Mouse (Mus musculus): ENCODE measurements at regions not wholly inside any gene's neighbourhood (a gene's known extent, or its start where the extent isn't known, plus 50 kb on each side); places are given as distances from the start of the nearest gene placed in this dataset.
"Not testable (repeated sequence)": the region's sequence is repeated elsewhere in the genome, so short reads cannot be mapped to it uniquely, and the experiment has no call there.

GRCm38 (mm10) chr1:161728546-161729206 lies 59.6 kb downstream of the Fasl start:
- no peak for DNase-seq (ENCODE audit: low read depth)

GRCm38 (mm10) chr1:161727357-161727756 lies 60.9 kb downstream of the Fasl start:
- DNase-seq (ENCODE audit: low read depth) = not testable (repeated sequence)

DNA sequence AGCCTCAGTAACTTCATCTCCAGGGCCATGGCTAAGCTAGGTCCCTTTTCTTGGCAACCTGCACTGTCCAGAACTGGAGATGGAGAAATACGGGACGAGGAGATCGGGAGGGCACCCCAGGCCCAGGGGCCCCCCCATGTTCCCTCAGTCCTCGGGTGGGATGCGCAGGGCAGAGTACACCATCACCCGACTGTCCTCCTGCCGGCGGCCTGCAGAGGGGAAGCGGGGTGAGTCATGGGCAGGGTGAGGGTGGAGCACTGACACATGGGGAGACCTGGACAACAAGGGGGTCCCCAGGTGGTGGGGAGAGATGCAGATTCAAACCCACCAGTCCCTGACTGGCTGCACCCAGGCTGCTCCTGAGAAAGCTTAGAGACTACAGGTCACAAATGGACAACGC lies 62.2 kb downstream of the Fasl start:
- DNase-seq (ENCODE audit: low read depth) = not testable (repeated sequence)

- no peak for DNase-seq (ENCODE audit: low read depth)
Measured at GRCm38 (mm10) chr1:161719876-161720275, 68.4 kb downstream of the Fasl start.

DNA sequence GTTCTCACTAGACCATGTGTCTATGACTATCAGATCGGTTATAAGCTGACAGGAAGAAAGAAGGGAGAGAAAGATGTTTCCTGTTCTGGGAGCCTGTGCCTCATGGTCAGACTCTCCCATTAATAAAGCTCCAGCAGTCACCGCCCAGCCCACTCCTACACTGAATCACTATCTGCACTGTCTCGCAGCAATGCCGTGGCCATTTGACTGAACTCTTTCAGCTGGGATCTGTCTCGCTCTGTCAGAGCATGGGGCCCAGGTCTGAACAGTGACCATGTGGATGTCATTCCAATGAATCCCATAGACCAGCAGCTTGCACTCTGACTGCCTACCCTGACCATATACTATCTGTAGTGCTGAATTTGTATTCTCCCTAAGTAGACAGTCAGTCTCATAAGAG lies 70.0 kb downstream of the Fasl start:
- DNase-seq (ENCODE audit: low read depth) = no peak

DNA sequence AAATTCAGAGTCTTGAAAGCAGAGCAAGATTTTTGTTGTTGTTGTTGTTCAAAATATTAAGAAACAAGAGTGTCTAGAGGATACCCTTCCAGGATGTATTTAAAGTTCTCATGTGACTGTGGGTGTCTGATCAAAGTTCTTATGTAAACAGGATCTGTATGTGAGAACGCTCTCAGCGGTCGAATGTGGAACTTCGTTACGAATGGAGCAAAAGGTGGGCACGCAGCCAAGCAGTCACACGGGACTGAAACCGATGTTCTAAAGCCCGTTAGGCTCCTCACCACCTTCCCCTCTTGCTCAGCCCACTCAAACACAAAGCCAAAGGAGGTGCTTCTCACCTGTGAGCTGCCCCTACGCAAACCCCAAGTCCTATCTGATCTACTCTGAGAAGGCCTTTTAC lies 75.4 kb downstream of the Fasl start:
- peak; percentile 76 for DNase-seq (ENCODE audit: low read depth)

- no peak for DNase-seq (ENCODE audit: low read depth)
Measured at GRCm38 (mm10) chr1:161712283-161712682, 76.0 kb downstream of the Fasl start.

- peak; percentile 54 for DNase-seq (ENCODE audit: low read depth)
Measured at GRCm38 (mm10) chr1:161707049-161707448, 81.2 kb downstream of the Fasl start.

DNA sequence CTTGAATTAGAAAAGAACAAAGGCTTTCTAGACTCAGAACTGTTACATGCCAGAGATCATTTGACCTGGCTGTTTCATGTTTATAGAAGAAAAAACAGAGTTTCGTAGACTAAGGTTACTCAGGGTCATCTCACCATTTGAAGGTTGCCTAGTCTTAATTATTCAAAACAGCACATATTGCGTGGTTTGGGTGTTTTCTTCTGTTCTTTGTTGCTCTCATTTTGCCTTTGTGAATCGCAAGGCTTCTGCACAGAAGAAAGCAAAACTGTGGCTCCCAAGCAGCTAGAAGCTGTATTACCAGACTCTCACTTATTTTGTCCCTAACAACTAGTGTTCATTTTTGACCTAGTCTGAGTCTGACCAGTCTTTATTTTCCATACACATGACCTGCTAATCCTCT lies 83.3 kb downstream of the Fasl start:
- DNase-seq (ENCODE audit: low read depth) = peak; percentile 39

DNA sequence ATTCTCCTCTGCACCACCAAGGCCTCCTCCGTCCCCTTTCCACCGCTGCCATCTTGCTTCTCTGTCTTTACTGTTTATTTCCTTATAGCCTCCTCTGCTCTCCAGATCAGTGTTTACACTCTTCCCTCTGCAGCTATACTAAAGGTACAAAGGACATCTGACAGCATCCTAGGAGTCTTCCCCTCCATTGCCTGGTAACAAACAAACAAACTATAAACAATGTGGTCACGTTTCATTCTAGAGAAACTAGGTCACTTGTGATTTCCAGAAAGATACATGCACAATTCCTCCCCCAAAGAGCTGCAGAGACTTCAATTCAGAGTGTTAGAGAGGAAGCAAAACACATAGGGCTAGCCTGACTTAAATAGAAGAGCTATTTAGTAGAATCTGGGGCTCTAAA lies 83.8 kb downstream of the Fasl start:
- peak; percentile 50 for DNase-seq (ENCODE audit: low read depth)

DNA sequence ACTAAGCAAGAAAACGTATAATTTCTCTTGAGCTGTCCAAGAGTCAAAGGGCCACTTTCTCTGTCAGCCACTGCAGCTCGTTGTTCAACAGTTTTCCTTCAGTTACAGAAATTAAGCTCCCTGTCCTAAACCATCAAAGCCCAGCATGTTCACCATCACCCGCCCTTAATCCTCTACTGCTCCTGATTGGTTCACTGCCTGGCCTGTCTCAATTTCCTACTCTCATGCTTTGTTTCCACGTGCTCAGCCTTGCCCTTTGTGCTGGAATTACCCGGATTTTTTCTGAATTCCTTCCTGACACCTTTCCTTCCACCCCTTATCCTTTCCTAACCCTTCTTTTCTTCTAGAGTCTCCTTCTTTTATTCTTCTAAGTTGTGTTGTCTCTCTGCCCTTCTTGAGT lies 92.4 kb downstream of the Fasl start:
- no peak for DNase-seq (ENCODE audit: low read depth)

DNA sequence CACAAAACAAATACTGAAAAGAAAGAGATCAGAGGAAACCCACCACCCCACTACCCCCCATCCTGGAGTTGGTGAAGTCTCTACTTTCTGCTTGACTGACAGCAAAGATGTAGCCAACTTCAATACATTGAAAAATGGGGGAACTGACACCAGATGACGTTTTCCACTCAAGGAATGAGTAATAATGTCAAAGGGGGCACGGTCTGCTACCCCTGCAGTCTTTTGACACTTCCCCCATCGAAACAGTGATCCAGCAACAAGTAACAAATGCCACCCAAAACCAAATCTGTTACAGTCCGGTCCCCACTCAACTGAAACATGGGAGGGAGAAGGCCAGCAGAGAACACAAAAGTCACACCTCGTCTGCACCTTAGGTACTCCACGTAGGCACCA lies 94.5 kb downstream of the Fasl start:
- no peak for DNase-seq (ENCODE audit: low read depth)

- DNase-seq (ENCODE audit: low read depth) = peak; percentile 55
Measured at GRCm38 (mm10) chr1:161692836-161693767, 95.2 kb downstream of the Fasl start.

DNA sequence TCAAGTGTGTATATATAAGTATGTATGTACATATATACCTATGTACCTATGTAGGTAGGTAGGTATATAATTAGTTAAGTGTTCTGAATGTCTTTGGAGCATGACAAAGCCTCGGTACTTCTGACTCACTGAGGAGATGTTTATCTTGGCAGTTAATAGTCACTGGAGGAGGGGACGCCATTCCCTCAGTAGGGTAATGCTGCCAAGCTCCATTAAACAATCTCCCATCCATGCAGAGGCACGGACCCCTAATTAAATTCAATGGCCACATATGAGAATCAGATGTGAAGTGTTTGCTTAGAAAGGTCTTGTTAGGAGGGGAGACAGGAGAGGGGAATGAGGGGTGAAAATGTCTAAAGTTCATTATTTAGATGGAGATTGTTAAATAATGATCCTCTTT lies 99.3 kb downstream of the Fasl start:
- DNase-seq (ENCODE audit: low read depth) = no peak

GRCm38 (mm10) chr1:161687548-161687947 lies 100.7 kb downstream of the Fasl start:
- peak; percentile 67 for DNase-seq (ENCODE audit: low read depth)

GRCm38 (mm10) chr1:161680558-161680957 lies 107.7 kb downstream of the Fasl start:
- DNase-seq (ENCODE audit: low read depth) = no peak

DNA sequence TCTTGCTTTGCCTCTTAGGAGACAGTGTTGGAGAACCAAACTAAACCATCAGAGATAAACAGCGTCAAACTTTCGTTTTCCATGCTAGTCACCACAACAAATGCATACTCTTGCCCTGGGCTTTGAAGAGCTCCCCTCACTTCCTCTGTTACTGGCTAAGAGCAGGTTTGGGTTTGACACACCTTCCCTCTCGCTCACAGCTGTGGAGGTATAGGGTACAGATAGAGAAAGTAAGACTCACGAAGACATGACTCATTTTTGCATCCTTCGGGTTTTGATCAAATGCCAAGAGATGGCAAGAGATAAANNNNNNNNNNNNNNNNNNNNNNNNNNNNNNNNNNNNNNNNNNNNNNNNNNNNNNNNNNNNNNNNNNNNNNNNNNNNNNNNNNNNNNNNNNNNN lies 117.4 kb downstream of the Fasl start:
- DNase-seq (ENCODE audit: low read depth) = peak; percentile 79

DNA sequence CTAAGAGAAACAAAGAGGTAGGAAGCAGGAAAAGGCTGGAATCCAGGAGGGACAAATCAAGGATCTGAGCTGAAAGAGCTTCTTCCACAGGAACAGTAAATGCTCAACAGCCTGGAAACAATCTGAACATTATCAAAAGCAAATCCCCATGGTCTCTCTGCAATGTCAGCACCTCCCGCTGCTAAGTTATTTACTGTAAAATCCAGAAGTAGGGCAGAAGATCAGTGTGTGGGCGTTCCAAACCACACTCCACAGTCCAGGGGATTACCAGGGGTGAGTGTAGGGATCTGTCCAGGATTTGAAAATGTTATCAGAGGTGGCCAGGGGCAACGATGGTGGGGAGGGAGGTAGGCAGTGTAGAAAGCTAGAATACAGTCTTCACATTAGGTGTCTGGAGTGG lies 124.0 kb downstream of the Fasl start:
- no peak for DNase-seq (ENCODE audit: low read depth)

GRCm38 (mm10) chr1:161663351-161663750 lies 124.9 kb downstream of the Fasl start:
- DNase-seq (ENCODE audit: low read depth) = no peak

DNA sequence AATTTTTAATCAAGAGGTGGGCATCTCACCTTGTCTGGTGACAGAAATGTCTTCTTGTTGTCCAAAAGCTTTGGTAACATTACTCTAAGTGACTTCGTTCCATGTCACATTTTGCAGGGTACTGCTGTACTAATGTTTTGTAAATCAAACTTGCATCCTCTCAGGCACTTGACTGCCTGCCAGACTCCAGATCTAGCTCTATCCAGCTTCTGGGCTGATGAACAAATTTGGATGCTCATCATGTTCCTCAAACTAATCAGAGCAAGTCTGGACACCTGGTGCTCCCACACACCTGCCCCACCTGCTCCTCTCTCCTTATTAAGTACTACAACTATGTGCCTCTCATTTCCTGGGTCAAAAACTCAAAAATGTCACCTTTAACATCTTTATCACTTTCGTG lies 126.1 kb downstream of the Fasl start:
- DNase-seq (ENCODE audit: low read depth) = no peak

DNA sequence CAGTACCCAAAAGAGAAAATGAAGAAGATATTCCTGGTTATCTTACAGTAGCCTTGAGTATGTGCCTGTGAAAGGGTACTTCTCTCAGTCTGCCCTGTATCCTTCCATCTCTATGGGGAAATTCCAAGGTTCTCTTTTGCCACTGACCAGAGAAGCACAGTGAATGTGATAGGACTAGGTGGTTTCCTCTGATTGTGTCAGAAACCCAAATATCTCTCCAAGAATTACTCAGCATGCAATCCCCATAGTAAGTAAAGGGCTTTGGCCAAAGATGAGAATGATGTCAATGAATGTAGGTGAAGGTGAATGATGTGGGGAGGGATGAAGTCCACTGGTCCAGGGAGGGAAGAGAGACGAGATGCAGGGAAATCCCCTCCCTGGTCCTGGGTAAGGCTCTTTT lies 130.8 kb downstream of the Fasl start:
- no peak for DNase-seq (ENCODE audit: low read depth)

DNA sequence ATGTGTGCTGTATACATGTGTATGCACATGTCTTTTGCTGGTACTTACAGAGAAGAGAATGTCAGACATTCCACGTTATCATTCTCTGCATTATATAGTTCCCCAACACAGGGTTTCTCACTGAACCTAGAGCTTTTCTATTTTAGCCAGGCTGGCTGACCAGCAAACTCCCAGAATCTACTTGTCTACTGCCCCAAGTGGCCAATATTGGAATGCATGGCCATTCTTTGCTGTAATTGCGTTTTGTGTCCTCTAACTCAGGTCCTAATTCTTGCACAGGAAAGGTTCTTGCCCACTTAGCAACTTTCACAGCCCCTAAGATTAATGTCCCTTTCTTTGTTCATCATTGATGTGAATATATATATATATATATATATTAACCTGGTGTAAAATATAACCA lies 138.9 kb downstream of the Fasl start:
- peak; percentile 14 for DNase-seq (ENCODE audit: low read depth)

- no peak for DNase-seq (ENCODE audit: low read depth)
Measured at GRCm38 (mm10) chr1:161632098-161632497, 137.6 kb downstream of the Tnfsf18 start.
